Mouse (Mus musculus): ENCODE results near the gene Def8. TPM values are rescaled to one million over a fixed set of nuclear protein-coding genes. Genes with fewer than 3 reads are reported as not detected.

Gene Def8
- total RNA-seq (2017) = 41.3 and 43.9 TPM in 2 replicates

DNA sequence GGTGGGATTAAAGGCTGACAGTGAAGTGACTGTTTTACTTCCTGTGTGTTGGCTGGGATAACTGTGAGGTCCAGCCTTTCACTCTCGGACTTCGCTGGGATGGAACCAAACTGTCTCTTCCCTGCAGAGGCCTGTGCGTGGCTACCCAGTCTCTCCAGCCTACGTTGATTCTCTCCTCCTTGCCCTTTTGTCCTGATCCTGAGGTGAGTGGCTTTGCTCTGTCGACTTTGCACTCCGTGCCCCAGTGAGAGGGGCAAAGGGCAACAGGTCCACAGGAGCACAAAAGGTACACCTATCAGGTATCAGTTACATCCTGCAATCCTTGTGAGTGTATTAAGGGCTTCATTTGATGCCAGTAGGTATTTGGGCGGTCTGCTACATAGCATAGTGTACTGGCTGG lies at the start of gene Def8:
Gene Def8, plus strand, starts transcription at position 87 of the 400 bp plus-strand sequence.
- no peak for ATAC-seq (replicated peaks; ENCODE audit: low read depth, poor library complexity, severe bottlenecking)

GRCm38 (mm10) chr8:123374239-123374578 lies 49.1 kb upstream of the Def8 start:
- peak; percentile 79 for ATAC-seq (replicated peaks; ENCODE audit: low read depth, poor library complexity, severe bottlenecking)

DNA sequence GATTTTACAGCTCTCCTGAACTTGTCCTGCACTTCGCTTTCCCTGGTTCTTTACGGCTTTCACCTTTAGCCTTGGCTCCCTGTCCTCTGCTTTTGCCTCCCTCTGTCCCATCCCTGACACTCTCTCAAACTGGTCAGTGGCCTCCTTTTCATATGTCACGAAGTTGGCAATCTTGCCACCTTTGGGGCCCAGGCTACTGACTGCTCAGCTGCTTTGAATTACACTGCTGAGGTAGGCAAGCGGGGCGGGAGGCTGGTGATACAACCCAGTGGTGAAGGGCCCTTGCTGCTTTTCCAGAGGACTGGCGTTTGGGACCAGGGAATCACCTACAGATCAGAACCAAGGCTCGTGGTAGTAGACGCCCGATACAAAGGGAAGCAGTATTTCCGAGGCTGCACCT lies 47.6 kb upstream of the Def8 start:
- no peak for ATAC-seq (replicated peaks; ENCODE audit: low read depth, poor library complexity, severe bottlenecking)

DNA sequence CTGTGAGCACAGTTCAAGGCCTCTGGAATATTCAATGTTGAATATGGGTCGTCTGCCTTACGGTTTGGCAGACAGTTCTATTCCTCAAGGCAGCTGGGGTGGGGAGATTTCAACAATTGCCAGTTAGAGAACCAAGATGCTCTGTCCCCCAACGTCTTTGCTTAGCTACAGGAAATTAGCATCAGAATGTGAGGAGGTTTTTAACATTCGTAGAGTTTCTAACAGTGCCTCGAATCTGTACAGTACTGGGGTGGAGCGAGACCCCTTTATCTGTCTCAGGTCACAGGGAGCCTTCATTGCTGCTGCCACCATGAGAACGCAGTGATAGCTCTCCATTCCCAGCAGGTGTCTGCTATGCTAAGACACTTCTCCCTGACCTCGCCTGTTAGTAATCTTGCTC lies 47.2 kb upstream of the Def8 start:
- ATAC-seq (replicated peaks; ENCODE audit: low read depth, poor library complexity, severe bottlenecking) = no peak

DNA sequence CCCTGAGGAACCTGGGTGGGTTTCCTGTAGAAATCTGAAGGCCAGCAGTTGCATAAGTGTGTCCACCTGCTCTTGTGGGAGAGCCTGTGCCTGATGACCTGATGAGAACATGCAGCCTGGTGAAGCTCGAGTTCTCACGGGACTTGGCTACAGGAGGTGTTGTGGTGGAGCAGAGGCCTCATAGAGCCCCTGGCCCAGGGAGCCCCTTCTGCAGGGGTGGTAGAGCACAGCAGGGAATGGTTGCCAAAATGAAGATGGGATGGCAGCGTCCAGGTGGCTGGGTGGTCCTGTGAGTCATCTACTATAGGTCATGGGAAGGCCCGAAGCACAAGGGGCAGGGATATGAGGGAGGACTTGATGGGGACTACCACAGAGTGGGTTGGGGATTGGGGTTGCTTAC lies 41.6 kb upstream of the Def8 start:
- ATAC-seq (replicated peaks; ENCODE audit: low read depth, poor library complexity, severe bottlenecking) = no peak

DNA sequence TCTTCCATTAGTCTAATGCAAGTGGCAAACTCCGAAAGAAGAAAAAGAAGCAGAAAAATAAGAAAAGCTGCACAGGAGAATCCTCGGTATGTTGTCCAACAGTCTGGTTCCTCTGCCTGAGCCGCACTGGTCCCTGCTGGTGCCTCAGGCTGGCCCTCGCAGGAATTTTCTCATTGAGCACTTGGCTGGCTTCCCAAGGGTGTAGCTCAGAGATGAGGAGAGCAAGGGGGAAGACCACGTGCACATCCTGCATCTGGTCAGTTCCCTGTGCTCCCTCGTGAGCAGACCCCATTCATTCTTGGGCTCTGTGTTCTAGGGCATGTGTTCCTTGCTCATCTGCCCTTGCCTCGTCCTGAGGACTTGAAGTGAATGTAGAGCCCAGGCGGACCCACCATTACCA lies 40.8 kb upstream of the Def8 start:
- no peak for ATAC-seq (replicated peaks; ENCODE audit: low read depth, poor library complexity, severe bottlenecking)

- peak; percentile 71; the same call in 1 of the 2 replicates for ATAC-seq (replicated peaks; ENCODE audit: low read depth, poor library complexity, severe bottlenecking)
Measured at GRCm38 (mm10) chr8:123384883-123385540, 38.3 kb upstream of the Def8 start.

DNA sequence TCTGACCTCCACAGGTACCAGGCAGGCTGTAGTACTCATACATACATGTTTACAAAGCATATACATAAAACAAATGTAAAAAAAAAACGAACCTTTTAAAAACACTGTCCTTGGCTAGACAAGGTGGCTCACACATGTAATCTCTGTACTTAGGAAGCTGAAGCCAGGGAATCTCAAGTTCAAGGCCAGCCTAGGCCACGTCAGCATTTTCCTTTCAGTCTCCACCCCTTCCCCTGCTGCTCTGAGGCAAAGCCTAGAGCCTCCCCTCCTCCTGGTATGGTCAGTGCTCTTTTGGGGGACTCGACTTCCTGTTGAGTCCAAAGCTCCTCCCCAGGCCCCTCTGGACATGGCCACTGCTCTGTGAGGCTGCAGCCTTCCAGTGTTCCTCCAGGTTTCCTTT lies 36.3 kb upstream of the Def8 start:
- no peak for ATAC-seq (replicated peaks; ENCODE audit: low read depth, poor library complexity, severe bottlenecking)

DNA sequence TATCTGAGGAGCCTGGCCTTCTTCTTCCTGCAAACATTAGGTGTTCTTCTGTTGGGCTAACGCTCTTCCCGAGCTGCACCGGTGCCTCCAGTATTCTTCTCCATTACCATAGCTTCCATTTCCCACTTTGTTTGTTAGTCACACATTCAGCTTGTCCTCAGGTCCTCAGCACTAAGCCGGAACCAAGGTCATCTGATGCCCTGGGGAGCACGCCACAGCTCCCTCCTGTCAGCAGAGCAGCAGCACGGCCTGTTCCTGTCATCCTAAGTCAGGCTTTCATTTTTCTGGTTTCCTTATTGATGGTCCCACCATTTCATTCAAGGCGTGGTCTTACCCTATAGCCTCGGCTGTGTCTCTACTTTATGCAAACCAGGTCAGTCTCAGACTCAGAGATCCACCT lies 35.5 kb upstream of the Def8 start:
- no peak for ATAC-seq (replicated peaks; ENCODE audit: low read depth, poor library complexity, severe bottlenecking)

DNA sequence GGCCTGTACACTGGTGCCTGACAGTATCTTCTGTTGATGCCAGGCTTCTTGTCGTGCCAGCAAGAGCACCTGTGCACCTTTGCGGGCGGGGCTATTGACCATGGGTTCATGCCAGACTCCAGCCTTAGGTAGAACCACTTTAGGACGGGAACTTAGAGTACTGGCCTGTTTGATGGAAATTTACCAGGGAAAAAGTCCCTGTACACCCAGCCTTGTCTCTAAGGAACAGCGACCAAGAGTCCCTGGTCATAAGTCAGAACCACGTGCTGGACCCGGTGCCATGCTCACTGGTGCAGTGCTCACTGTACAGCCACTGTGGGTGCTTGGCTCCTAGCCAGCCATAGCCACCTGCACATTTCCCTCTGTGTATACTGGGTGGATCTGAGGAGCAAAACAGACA lies 34.3 kb upstream of the Def8 start:
- ATAC-seq (replicated peaks; ENCODE audit: low read depth, poor library complexity, severe bottlenecking) = no peak

GRCm38 (mm10) chr8:123398308-123398707 lies 25.0 kb upstream of the Def8 start:
- ATAC-seq (replicated peaks; ENCODE audit: low read depth, poor library complexity, severe bottlenecking) = peak; percentile 52; the same call in 1 of the 2 replicates

DNA sequence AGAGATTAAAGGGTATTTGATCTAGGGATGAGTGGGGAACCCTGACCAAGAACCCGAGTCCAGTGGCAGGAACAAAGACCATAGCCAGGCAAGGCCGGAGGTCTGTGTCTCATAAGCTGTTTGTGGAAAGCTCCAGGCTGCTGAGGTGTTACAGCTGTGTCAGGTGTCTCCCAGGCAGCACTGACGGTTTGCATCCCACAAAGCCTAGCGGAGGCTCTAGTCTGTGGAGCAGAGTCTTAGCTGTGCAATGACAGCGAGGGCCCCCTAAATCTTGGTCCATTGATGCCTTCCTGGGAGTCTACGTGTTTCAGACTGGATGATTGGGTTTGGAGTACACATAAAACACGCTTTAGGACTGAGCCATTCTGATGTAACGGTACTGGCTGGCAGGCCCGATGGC lies 21.4 kb upstream of the Def8 start:
- no peak for ATAC-seq (replicated peaks; ENCODE audit: low read depth, poor library complexity, severe bottlenecking)

DNA sequence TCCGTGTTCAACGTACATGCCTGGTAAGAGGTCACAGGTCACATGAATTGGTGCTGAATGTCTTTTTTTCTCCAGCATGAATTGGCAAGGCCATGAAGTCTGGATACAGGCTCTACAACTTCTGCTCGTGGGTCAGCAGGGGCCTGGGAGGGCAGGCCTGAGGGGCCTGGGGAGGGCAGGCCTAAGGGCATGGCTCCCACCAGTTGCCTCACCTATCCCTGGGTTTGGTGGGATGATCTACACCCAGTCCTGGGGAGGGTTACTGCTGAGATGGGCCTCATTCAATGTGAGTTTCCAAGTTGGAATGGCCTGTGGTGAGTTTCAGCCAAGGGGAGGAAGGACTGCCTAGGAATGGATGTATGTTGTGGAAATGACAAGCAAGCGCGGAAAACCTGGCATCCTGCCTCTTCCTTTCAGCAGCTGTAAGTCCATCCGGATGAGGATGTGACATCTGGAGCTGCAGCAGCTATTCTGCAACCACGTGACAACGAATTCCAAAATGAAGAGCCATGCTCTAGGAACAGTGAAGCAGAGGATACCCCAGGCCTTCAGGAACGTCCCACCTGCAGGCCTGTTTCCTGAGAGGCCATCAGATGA lies 20.5 kb upstream of the Def8 start:
- ATAC-seq (replicated peaks; ENCODE audit: low read depth, poor library complexity, severe bottlenecking) = no peak

DNA sequence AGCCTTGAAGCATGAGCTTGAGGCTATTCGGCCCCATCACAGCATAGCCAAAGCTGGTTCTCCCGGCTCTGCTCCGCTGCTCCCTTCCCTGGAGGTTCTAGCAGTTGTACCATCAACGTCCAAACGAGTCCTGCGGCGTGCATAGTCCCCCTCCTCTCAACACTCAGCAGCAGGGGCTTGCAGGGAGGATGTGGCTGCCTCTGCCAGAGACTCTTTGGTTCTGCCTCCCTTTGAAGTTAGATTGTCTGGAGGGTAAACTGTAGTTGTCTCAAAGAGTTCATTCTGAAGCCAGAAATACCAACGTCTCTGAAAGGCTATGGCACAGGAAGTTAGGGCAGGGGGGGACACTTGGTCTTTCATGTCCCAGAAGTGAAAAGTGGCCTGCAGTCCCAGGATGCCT lies 18.8 kb upstream of the Def8 start:
- ATAC-seq (replicated peaks; ENCODE audit: low read depth, poor library complexity, severe bottlenecking) = no peak

DNA sequence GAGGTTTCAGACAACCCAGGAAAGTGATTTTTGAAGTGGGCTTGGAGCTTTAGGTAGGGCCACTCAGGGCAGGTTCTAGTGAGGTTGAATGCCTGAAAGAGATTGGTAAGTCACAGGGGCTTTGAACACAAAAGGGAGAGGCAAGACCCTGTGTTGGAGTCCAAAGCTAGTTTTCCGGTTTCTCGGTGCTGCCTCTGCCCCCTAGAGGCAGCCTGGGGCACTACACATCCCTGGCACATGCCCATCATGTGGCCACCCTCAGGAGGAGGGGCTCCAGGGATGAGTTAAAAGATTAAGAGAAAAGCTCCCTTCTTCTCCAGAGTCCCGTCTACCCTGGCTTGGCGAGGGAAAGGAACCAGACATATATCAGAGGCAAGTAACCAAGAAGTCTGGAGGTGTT lies 16.5 kb upstream of the Def8 start, which contains the start of gene Mc1r:
Gene Mc1r, plus strand, starts transcription at position 322 of the 400 bp plus-strand sequence.
- peak; percentile 35 for ATAC-seq (replicated peaks; ENCODE audit: low read depth, poor library complexity, severe bottlenecking)

DNA sequence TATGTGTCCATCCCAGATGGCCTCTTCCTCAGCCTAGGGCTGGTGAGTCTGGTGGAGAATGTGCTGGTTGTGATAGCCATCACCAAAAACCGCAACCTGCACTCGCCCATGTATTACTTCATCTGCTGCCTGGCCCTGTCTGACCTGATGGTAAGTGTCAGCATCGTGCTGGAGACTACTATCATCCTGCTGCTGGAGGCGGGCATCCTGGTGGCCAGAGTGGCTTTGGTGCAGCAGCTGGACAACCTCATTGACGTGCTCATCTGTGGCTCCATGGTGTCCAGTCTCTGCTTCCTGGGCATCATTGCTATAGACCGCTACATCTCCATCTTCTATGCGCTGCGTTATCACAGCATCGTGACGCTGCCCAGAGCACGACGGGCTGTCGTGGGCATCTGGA lies 15.7 kb upstream of the Def8 start:
- no peak for ATAC-seq (replicated peaks; ENCODE audit: low read depth, poor library complexity, severe bottlenecking)

GRCm38 (mm10) chr8:123408586-123409544 lies 14.5 kb upstream of the Def8 start:
- peak; percentile 62 for ATAC-seq (replicated peaks; ENCODE audit: low read depth, poor library complexity, severe bottlenecking)

GRCm38 (mm10) chr8:123410049-123410587 lies 13.2 kb upstream of the Def8 start:
- ATAC-seq (replicated peaks; ENCODE audit: low read depth, poor library complexity, severe bottlenecking) = no peak

GRCm38 (mm10) chr8:123410788-123411187 lies 12.5 kb upstream of the Def8 start:
- no peak for ATAC-seq (replicated peaks; ENCODE audit: low read depth, poor library complexity, severe bottlenecking)

- peak; percentile 28 for ATAC-seq (replicated peaks; ENCODE audit: low read depth, poor library complexity, severe bottlenecking)
Measured at GRCm38 (mm10) chr8:123411246-123411645, 12.1 kb upstream of the Def8 start, which contains the start of gene Tubb3. Gene Tubb3, plus strand, starts transcription at chr8:123411424.

Measured in common myeloid progenitor, adult 5-6 weeks (primary cell).